Mouse (Mus musculus) activated CD4-positive, CD25-positive, alpha-beta regulatory T cell, adult 9 weeks (primary cell): ENCODE results near the gene Hs6st1. TPM values are rescaled to one million over a fixed set of nuclear protein-coding genes. Genes with fewer than 3 reads are reported as not detected.

ENCODE experiments used
- polyA plus RNA-seq: library from polyadenylated mRNA; unstranded; fragments of 100-300 nt; shearing (Covaris generic); gene quantifications from one replicate; pipeline ENCODE4 v1.2.1, GENCODE M21; 2017

The Hs6st1 gene
- polyA plus RNA-seq: 1.2 TPM

DNA sequence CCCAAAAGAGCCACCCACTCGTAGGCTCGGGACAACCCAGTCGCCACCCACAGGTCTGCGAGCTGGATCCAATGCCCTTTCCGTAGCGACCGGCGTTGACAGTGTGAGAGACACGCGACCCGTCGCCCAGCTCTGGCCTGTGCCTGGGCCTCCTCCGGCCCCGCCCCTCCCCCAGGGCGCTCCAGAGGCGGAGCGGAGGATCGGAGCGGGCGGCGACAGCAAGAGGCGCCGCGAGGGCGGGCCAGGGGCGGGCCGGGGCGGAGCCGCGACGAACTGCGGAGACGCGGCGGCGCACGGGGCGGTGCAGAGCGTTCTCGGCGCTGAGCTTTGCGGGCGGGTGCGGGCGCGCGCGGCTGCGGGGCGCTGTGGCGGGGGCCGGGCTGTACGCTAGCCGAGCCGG lies at the start of gene Hs6st1:
Hs6st1 (plus strand) TSS at position 325 of the 400 bp plus-strand sequence.

Other genes starting within 250 kb of the Hs6st1 start
- 60.4 TPM for gene Uggt1, start 176.3 kb downstream of the Hs6st1 start, polyA plus RNA-seq
- 120 TPM for gene Neurl3, start 206.3 kb downstream of the Hs6st1 start, polyA plus RNA-seq
- 133 TPM for gene Arid5a, start 239.3 kb downstream of the Hs6st1 start, polyA plus RNA-seq